Mouse (Mus musculus) heart, embryonic 13.5 days (tissue): ENCODE data around the gene Eid1. TPM values are rescaled to one million over a fixed set of nuclear protein-coding genes. Genes with fewer than 3 reads are reported as not detected.

Experiments
- ATAC-seq: fragments of 200-750 bp; cut with Nextera tagmentation; 2 replicates; pipeline ENCODE4 v1.8.0; 2017; ENCODE audit warnings: moderate TSS enrichment; ENCODE audit not compliant: insufficient number of reproducible peaks, low FRiP score, low TSS enrichment; ENCODE audit errors: extremely low read depth
- H3K27ac ChIP-seq: fragments of 300-500 bp; sonication (generic); replicated peaks from 2 replicates; pipeline ENCODE4 v1.5.1; 2015; ENCODE audit warnings: moderate library complexity, mild to moderate bottlenecking, inconsistent platforms
- H3K27me3 ChIP-seq: fragments of 300-500 bp; sonication (generic); replicated peaks from 2 replicates; pipeline ENCODE4 v1.6.1; 2015; ENCODE audit warnings: mild to moderate bottlenecking, inconsistent platforms
- H3K36me3 ChIP-seq: fragments of 300-500 bp; sonication (generic); 2 replicates; pipeline ENCODE4 v1.6.1; 2015; ENCODE audit warnings: mild to moderate bottlenecking, inconsistent platforms
- H3K4me1 ChIP-seq: fragments of 300-500 bp; sonication (generic); 2 replicates; pipeline ENCODE4 v1.6.1; 2015; ENCODE audit warnings: inconsistent platforms
- H3K4me2 ChIP-seq: fragments of 300-500 bp; sonication (generic); 2 replicates; pipeline ENCODE4 v1.6.1; 2015; ENCODE audit warnings: inconsistent platforms, mild to moderate bottlenecking, moderate library complexity
- H3K4me3 ChIP-seq: fragments of 300-500 bp; sonication (generic); 2 replicates; pipeline ENCODE4 v1.5.1; 2015; ENCODE audit warnings: moderate library complexity, mild to moderate bottlenecking, inconsistent platforms
- H3K9ac ChIP-seq: fragments of 300-500 bp; sonication (generic); 2 replicates; pipeline ENCODE4 v1.6.1; 2015; ENCODE audit warnings: inconsistent platforms, mild to moderate bottlenecking, moderate library complexity
- H3K9me3 ChIP-seq: fragments of 300-500 bp; sonication (generic); 2 replicates; pipeline ENCODE4 v1.6.1; 2016; ENCODE audit warnings: inconsistent platforms
- WGBS: fragments of 180-500 bp; shearing (Covaris S2); methylation state at CpG from one replicate; pipeline ENCODE4 v1.1.7; 2015; ENCODE audit warnings: mixed read lengths; 5-methylcytosine and 5-hydroxymethylcytosine counted together
- polyA plus RNA-seq: library from polyadenylated mRNA; unstranded; fragments of >200 nt; fragmentation: Nextera tagmentation; extraction: Ambion mirVana; gene quantifications from 2 replicates; pipeline ENCODE4 v1.2.1, GENCODE M21; 2015

The Eid1 gene
- 144 and 149 TPM in 2 replicates for polyA plus RNA-seq

DNA sequence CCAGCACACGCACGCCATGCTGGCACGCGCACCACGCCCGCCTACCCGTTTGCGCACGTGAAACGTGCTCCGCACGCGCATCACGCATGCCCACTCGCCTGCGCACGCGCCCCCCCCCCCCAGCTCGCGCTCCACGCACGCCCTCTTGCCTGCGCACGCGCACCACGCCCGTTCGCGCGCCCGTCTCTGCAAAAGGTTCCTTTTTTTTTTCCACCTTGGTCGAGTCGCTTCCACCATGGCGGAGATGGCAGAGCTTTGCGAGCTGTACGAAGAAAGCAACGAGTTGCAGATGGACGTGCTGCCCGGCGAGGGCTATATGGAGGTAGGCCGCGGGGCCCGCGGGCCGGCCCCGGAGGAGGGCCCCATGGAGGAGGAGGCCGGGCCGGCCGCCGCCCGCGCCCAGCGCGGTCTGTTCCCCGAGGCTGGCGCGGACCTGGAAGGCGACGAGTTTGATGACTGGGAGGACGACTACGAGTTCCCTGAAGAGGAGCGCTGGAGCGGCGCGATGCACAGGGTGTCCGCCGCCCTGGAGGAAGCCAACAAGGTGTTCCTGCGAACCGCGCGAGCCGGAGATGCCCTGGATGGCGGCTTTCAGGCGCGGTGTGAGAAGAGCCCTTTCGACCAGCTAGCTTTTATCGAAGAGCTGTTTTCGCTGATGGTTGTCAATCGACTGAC, at the start of gene Eid1:
Gene Eid1, plus strand, starts transcription at position 139 of the 675 bp plus-strand sequence.
- ATAC-seq: peak; percentile 73
- Histone ChIP-seq H3K27me3 (0 out of 2 replicates have a peak, but pooled peaks cover 3% of the 10 kb centered on the region), H3K36me3 (no peaks in the 10 kb centered on the region), H3K27ac (peak within 1 kb of the TSS; percentile 92), H3K9me3 (no peaks in the 10 kb centered on the region), H3K4me1 (peaks cover 10% of the 10 kb centered on the region), H3K9ac (peak within 1 kb of the TSS; percentile 95), H3K4me3 (peak within 1 kb of the TSS; percentile 91), H3K4me2 (peak within 1 kb of the TSS; percentile 86)
- WGBS: under 1% methylated on average over 59 of the region's 79 CpGs

DNA sequence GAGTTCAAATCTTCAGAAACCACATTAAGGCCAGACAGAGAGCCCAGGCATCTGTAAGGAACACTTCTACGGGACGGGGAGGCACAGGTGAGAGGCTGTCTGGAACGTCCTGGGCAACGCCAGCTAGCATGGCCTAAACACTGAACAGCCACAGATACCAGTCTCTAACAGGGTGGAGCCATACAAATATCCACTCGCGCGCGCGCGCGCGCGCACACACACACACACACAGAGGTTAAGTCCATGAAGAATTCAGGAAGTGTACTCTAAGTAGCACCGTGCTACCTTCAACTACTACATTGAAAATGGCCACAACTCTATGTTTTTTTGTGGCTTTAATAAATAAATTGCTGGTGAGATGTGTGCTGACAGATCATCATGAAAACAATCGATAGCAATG, 49.7 kb upstream of the Eid1 start:
- H3K4me3 ChIP-seq: peak overlapping the region; percentile 82; the same call in 1 of the 2 replicates

DNA sequence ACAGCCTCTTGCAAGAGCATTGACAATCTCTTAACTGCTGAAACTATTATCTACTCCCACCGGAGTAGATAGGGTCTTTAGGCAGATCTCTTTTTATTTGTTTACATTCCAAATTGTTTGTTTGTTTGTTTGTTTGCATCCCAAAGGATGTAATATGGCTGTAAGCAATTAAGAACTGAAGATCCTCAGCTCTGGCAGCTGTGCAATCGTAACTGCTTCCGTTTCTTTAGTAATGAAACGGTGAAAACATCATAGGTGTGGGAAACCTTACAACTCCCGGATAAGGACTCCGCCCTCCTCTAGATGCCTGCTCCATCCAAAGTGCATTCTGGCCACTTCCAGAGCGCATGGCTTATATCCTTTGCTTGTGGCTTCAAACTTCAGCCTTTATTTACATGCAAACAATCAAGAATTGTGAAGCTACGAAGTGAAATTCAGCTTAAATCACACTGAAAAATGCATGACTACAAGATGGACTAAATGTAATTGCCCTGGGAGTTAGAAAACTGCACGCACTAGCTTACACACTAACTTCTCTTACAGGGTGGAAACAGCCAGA, 48.7 kb upstream of the Eid1 start:
- peaks cover 18% of the 10 kb centered on the region for H3K36me3 ChIP-seq
- H3K4me3 ChIP-seq: peak overlapping the region; percentile 82
- H3K9ac ChIP-seq: peak overlapping the region; percentile 88
- H3K27ac ChIP-seq: peak overlapping the region; percentile 43
- H3K27me3 ChIP-seq: no peaks in the 10 kb centered on the region
- peak overlapping the region; percentile 83 for H3K4me2 ChIP-seq
- H3K4me1 ChIP-seq: peaks cover 34% of the 10 kb centered on the region
- no peak for ATAC-seq
- 13% methylated on average over 9 of the region's 9 CpGs for WGBS
- no peaks in the 10 kb centered on the region for H3K9me3 ChIP-seq

More for the DNA sequence above, 49.7 kb upstream of the Eid1 start:
- Histone ChIP-seq H3K4me1 (peaks cover 24% of the 10 kb centered on the region), H3K27me3 (no peaks in the 10 kb centered on the region), H3K4me2 (peak overlapping the region; percentile 83), H3K9ac (peak overlapping the region; percentile 88), H3K27ac (no peak overlapping the region), H3K36me3 (peaks cover 26% of the 10 kb centered on the region), H3K9me3 (no peaks in the 10 kb centered on the region)
- 90% methylated on average over 15 of the region's 15 CpGs for WGBS
- no peak for ATAC-seq

- peak within 1 kb of the TSS; percentile 53 for H3K27ac ChIP-seq
- H3K9me3 ChIP-seq: no peaks in the 10 kb centered on the region
- peaks cover 12% of the 10 kb centered on the region for H3K36me3 ChIP-seq
- ATAC-seq: peak; percentile 96
- WGBS: under 1% methylated on average over 50 of the region's 50 CpGs
- H3K4me1 ChIP-seq: peaks cover 39% of the 10 kb centered on the region
- peak within 1 kb of the TSS; percentile 82 for H3K4me3 ChIP-seq
- H3K9ac ChIP-seq: peak within 1 kb of the TSS; percentile 88
- peak within 1 kb of the TSS; percentile 83 for H3K4me2 ChIP-seq
- H3K27me3 ChIP-seq: no peaks in the 10 kb centered on the region
These were observed 48.0 kb upstream of the Eid1 start, which contains the start of gene Cep152 for GRCm38 (mm10) chr2:125624837-125625351. Gene Cep152 (minus strand): TSS chr2:125625113.

DNA sequence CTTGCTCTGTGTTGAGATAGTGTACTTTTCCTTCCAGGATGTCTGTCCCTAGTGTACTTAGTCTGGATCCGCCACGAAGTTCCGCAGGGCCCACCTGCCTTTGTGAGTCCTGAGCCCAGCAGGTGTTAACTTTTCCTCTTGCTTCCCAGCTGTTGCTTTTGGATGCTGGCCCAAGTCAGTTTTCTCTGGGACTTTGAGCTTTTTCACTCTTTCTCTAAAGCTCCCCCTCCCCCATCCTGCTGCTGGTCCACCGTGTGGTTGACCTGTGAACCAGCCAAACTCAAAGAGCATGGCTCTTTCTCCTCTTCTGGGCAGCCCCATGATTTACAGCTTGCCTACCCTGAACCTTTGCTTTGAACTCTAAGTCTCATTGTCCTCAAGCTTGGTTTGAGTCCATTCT, 46.4 kb upstream of the Eid1 start:
- ATAC-seq: no peak
- whole genome bisulfite sequencing: 85% methylated on average over 4 of the region's 4 CpGs
- H3K27me3 ChIP-seq: no peaks in the 10 kb centered on the region
- H3K4me2 ChIP-seq: no peak overlapping the region
- no peaks in the 10 kb centered on the region for H3K36me3 ChIP-seq
- no peaks in the 10 kb centered on the region for H3K9me3 ChIP-seq
- H3K27ac ChIP-seq: no peak overlapping the region
- no peak overlapping the region for H3K4me3 ChIP-seq
- H3K9ac ChIP-seq: no peak overlapping the region
- H3K4me1 ChIP-seq: peaks cover 47% of the 10 kb centered on the region

DNA sequence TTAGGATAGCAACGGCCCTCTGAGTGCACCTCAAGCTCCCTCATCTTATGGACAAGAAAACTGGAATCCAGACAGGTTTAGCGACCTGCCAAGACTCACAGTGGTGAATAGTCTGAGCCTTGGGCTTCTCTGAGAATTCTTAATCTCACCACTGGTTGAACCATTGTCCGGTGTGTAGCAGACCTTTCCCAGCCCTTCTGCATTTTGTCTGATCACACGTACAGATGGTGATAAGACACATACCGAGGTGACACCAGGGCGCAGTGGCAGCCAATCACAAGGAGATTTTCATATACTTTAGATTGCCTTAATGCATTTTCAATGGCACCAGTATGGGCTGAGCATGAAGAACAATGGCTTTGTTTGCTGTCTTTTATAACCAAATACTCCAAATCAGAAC, 44.4 kb upstream of the Eid1 start:
- Histone ChIP-seq H3K36me3 (no peaks in the 10 kb centered on the region), H3K27ac (peak overlapping the region; percentile 84), H3K4me2 (peak overlapping the region; percentile 11; the same call in 1 of the 2 replicates), H3K27me3 (no peaks in the 10 kb centered on the region), H3K9me3 (no peaks in the 10 kb centered on the region), H3K4me3 (no peak overlapping the region), H3K4me1 (peaks cover 41% of the 10 kb centered on the region), H3K9ac (no peak overlapping the region)
- 40% methylated on average over 6 of the region's 6 CpGs for WGBS
- no peak for ATAC-seq

DNA sequence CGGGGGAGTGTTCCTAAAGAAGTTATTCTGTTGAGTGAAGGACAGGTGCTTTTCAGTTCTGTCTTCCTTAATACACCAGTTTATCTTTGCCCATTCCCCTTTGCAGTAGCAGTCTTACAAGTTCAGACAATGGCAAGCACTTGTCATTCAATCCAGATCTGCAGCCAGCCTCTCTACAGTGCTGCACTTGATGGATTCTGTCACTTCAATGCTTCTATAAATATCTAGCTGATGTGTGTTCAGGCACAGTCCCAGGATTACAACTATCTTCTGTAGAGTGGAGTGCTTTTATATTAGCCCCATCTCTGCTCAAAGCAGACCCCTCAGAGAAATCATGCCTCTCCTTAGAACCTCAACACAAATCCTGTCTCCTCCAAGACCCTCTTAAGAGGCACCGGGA, 42.9 kb upstream of the Eid1 start:
- peaks cover 31% of the 10 kb centered on the region for H3K4me1 ChIP-seq
- no peak overlapping the region for H3K4me3 ChIP-seq

DNA sequence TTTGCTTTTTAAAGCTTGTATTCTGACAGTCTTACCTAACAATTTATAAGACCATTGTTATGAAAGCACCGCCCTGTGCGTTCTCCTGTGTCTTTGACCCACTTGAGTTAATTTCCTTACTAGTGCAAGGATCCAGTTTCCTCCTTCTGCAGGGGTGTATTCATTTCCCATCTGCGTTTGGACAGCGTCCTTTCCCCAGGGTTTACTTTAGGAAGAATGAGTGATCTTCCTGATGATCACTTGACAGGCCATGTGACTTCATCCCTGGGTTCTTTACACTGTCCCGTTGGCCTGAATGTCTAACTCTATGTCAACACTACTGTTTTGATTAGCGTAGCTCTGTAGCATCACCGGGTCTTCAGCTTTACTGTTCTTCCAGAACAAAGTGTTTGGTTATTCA, 35.6 kb upstream of the Eid1 start:
- Histone ChIP-seq H3K36me3 (no peaks in the 10 kb centered on the region), H3K4me3 (no peak overlapping the region), H3K27me3 (no peaks in the 10 kb centered on the region), H3K4me2 (no peak overlapping the region), H3K9ac (no peak overlapping the region), H3K4me1 (no peaks in the 10 kb centered on the region), H3K27ac (no peak overlapping the region), H3K9me3 (no peaks in the 10 kb centered on the region)
- WGBS: 75% methylated on average over 7 of the region's 7 CpGs
- ATAC-seq: no peak

More for the DNA sequence above, 42.9 kb upstream of the Eid1 start:
- no peaks in the 10 kb centered on the region for H3K9me3 ChIP-seq
- 59% methylated on average over 2 of the region's 2 CpGs for WGBS
- H3K36me3 ChIP-seq: no peaks in the 10 kb centered on the region
- H3K4me2 ChIP-seq: no peak overlapping the region
- no peak for ATAC-seq
- H3K27ac ChIP-seq: peak overlapping the region; percentile 84
- H3K27me3 ChIP-seq: no peaks in the 10 kb centered on the region
- no peak overlapping the region for H3K9ac ChIP-seq

DNA sequence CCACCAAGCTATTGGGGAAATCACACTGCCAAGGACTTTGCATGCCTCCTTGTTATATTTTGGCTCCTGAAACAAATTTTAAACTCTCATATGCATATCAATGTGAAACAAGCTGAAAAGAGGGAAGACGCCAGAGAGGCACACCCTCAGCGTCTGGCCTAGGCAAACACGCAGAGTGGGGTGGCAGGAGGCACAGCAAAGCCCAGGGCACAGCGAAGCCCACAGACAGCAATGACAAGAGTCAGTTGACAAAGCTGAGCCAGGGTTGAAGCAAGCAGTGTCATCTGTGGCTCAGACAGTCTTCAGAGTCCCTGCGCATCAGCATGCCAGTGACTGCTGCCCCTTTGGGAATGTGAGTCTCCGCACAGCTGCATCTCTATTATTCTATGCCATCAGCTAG, 28.0 kb upstream of the Eid1 start:
- no peak overlapping the region for H3K4me2 ChIP-seq
- 90% methylated on average over 6 of the region's 6 CpGs for WGBS
- no peak overlapping the region for H3K9ac ChIP-seq
- H3K27me3 ChIP-seq: no peaks in the 10 kb centered on the region
- no peak for ATAC-seq
- H3K4me1 ChIP-seq: peaks cover 6% of the 10 kb centered on the region
- H3K4me3 ChIP-seq: no peak overlapping the region
- H3K9me3 ChIP-seq: no peaks in the 10 kb centered on the region
- H3K36me3 ChIP-seq: no peaks in the 10 kb centered on the region
- H3K27ac ChIP-seq: no peak overlapping the region

GRCm38 (mm10) chr2:125650038-125650437, 22.9 kb upstream of the Eid1 start:
- H3K4me2 ChIP-seq: no peak overlapping the region
- WGBS: 76% methylated on average over 5 of the region's 5 CpGs
- no peak overlapping the region for H3K9ac ChIP-seq
- no peak for ATAC-seq
- H3K9me3 ChIP-seq: no peaks in the 10 kb centered on the region
- H3K27me3 ChIP-seq: no peaks in the 10 kb centered on the region
- no peaks in the 10 kb centered on the region for H3K36me3 ChIP-seq
- H3K4me1 ChIP-seq: peaks cover 6% of the 10 kb centered on the region; the same call in 1 of the 2 replicates
- H3K4me3 ChIP-seq: no peak overlapping the region
- no peak overlapping the region for H3K27ac ChIP-seq

DNA sequence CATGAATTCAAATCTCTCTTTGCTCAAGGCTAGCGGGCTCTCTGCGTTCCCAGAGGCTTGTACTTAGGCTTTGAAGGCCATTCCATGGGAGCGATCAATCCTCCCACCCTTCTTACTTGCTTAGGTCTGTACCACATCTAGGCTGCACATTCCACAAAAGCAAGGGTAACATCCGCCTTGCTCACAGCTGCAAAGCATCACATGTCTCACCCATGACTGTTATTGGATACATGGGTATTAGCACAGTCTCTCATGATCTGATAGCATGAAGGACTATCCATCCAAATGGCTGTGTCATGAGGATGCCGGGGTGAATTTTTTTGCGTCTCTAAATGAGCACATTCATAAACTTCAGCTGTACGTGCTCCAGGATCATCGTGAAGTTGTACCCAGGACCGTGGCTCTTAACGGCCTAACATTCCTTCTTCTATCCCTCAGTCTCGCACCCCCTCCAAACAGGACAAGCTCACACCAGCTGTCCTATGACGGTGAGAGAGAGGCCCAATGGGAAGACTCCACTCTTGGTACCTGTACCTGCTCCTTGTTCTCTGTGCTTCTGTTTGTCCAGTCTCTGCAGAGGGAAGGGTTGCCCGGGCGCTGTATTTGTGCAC, 22.0 kb upstream of the Eid1 start:
- Histone ChIP-seq H3K9ac (no peak overlapping the region), H3K4me1 (peaks cover 6% of the 10 kb centered on the region; the same call in 1 of the 2 replicates), H3K9me3 (no peaks in the 10 kb centered on the region), H3K27ac (no peak overlapping the region), H3K27me3 (no peaks in the 10 kb centered on the region), H3K36me3 (no peaks in the 10 kb centered on the region), H3K4me2 (no peak overlapping the region), H3K4me3 (no peak overlapping the region)
- 86% methylated on average over 14 of the region's 14 CpGs for WGBS
- no peak for ATAC-seq
